Mouse (Mus musculus): ENCODE results near the gene Mettl2.
"Not testable (repeated sequence)": the region's sequence is repeated elsewhere in the genome, so short reads cannot be mapped to it uniquely, and the experiment has no call there.

Mettl2 gene

DNA sequence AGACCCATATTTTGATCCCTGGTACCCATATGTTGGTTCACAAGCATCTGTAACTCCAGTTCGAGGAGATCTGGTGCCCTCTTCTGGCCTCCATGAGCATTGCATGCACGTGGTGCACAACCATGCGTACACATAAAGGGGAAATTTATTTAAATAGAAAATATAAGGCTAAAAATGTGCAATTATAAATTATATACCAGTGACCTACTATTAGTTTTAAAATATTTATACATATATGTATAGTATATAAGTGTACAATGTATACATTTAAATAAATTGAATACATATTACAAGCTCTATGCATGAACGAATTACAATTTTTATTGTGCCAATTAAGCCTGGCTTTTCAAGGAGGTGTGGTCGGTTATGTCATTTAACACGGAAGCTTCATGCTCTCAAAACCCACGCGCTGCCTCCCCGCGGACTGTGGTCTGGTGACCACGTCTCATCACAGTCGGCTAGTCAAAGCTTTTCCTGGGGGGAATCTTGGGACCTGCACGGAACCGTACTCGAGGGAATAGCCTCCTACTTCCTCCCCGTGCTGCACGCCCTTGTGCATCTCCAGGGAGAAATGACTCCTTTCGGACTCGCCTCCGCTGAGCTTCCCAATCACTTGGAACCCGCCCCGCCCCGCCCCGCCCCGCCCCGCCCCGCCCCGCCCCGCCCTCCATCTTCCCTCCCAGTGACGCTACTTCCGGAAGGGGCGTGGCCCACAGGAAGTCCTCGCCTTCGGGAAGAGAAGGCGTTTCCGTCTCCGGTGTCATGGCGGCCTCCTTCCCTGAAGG lies at the start of gene Mettl2:
Mettl2 (plus strand) TSS at position 691 of the 785 bp plus-strand sequence.
- DNase-seq (ENCODE audit: low spot score): peak; percentile 72

DNA sequence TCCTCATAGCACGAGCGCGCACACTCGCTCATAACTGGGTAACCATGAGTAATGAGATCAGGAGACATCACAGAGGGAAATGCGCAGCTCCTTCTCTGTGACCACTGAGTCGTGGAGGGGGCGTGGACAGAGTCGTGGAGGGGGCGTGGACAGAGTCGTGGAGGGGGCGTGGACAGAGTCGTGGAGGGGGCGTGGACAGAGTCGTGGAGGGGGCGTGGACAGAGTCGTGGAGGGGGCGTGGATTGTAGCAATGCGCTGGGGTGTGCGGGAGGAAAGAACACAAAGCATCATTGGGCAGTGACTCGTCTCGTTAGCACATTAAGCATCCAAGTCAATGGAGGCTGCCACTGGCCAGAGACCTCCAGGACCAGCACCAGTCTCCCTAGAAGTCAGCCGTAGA lies 13.8 kb upstream of the Mettl2 start:
- DNase-seq (ENCODE audit: low spot score): not testable (repeated sequence)

DNA sequence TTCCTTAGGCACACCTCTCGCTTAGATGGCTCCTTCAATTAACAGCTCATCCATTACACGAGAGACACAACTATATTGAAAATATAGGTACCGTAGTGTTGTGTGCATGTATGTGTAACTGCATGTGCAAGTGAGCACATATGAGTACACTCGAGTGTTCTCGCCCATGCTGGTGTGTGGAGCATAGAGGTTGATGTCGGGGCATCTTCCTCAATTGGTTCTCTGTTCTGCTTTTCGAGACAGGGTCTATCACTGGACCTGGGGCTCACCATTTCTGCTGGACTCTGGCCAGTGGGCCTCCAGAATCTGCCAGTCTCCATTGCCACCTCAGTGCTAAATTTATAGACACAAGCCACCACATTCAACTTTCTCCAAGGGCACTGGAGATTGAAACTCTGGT lies 8.4 kb upstream of the Mettl2 start:
- no peak for DNase-seq (ENCODE audit: low spot score)

DNA sequence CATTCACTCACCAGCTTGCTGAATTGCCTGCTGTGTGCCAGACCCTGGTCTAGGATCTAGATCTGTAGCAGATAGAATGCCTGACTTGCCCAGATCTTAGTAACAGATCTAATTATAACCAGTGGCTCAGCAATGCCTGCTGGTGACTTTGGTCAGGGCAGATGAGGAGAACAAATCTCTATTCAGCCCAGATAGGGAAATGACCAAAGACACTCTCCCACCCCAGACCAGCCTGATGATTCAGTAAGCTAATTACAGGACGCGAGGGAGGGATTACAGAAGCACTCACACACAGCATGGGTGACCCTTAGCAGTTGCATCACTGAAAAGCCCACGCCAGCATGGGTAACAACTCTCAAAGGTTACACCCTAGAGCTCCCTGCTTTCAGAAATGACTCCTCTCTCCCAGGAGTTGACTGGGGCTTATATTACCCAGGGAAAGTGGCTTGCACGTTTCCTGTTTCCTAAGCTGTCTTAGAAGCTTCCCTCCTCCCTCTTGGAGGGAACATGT lies 5.6 kb upstream of the Mettl2 start:
- DNase-seq (ENCODE audit: low spot score): no peak

DNA sequence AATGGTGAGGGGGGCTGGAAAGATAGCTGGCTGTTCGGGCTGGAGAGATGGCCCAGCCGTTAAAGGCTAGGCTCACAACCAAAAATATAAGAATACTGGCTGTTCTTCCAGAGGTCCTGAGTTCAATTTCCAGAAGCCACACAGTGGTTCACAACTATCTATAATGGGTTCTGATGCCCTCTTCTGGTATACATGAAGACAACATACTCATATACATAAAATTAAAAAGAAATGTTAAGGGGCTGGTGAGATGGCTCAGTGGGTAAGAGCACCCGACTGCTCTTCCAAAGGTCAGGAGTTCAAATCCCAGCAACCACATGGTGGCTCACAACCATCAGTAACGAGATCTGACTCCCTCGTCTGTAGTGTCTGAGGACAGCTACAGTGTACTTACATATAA lies 4.4 kb upstream of the Mettl2 start:
- not testable (repeated sequence) for DNase-seq (ENCODE audit: low spot score)

DNA sequence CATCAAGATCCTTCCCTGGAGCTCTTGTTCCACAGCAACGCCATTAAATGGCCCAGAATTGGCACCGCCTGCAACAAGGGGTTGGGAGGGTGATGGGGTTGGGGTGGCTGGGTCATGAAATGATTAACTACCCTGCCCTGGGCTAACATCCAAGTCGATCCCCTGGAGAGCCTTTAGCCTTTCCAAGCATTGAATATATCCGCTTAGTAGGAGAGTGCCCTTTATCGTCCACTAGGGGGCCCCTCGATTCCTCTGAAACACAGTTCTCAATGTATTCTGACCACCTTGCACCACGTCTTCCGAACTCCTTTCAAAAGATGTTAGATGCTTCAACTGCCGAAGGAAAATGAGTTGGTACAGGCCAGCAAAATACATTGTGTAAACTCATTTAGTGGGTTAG lies 2.2 kb upstream of the Mettl2 start:
- no peak for DNase-seq (ENCODE audit: low spot score)

DNA sequence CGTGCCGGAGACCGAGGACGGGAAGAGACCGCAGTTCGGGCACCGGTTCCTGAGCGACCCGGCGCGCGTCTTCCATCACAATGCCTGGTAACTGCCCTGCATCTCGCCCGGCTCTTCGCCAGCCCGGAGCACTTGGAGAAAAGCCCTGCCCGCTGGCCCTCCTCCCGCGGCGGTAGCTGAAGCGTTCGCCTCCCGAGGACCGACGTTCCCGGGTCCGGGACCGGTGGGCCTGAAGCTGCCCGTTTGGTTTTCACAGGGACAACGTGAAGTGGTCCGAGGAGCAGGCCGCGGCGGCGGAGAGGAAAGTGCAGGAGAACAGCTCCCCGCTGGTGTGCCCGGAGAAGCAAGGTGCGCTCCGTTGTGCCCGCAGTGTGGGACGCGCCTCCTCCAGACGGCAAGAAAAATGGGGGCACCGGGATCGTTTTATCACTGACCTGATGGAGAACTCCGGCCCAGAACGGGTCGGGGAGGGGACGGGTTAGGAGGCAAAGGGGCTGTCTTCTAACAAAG lies 350 bp downstream of the Mettl2 start:
- DNase-seq (ENCODE audit: low spot score): no peak

DNA sequence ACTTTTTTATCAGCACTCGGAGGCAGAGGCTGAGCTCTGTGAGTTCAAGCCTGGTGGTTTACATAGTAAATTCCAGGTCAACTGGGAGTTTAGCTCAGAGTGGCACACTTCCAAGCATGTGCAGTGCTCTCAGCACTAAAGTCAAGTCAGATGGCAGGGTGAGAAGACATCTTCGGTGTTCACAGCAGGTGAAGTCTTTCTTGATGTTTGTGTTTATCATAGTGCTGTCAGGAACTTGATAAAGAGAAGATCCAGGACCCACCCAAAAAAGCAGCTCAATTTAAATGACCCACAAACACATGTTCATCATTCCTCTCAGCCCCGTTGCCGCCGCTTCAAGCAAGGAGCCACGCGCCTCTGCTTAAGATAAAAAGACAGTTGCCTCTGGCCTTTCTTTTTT lies 9.5 kb downstream of the Mettl2 start:
- DNase-seq (ENCODE audit: low spot score): no peak

DNA sequence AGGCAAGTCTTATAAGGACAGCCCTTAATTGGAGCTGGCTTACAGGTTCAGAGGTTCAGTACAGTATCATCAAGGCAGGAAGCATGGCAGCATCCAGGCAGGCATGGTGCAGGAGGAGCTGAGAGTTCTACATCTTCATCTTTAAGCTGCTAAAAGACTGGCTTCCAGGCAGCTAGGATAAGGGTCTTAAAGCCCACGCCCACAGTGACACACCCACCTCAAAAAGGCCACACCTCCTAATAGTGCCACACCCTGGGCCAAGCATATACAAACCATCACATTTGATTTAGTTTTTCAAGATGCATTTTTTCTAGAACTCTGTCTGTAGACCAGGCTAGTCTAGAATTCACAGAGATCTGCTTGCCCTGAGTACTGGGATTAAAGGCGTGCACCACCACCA lies 11.0 kb downstream of the Mettl2 start:
- DNase-seq (ENCODE audit: low spot score): not testable (repeated sequence)

DNA sequence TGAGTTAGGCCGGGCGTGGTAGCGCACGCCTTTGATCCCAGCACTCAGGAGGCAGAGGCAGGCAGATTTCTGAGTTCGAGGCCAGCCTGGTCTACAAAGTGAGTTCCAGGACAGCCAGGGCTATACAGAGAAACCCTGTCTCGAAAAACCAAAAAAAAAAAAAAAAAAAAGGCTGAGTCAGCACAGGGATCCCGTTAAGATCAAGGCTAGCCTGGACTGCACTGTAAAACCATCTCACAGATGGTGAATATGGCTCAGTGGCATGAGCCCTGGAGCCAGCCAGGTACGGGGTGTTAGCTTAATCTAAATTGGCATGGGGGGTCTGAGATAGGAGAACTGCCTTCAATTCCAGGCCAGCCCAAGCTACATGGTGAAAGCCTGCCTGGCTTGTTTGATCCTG lies 14.3 kb downstream of the Mettl2 start:
- DNase-seq (ENCODE audit: low spot score): not testable (repeated sequence)

DNA sequence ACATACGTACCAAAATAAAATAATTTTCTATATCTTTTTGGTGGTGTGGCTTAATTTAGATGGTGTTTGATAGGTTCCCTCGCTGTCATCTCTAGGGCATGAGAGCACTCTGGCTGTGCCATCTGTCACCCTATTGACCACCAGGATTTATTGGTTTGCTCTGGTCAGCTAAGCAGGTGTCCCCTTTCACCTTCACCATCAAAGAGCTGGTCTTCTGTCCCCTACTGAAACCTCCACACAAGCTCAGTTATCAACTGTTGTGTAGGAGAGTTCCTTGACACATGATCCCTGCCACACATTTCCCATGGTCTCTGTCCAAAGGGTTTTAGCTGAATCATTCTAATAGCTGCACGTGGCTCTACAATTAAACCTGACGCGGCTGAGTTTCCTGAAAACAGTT lies 14.9 kb downstream of the Mettl2 start:
- DNase-seq (ENCODE audit: low spot score): no peak

DNA sequence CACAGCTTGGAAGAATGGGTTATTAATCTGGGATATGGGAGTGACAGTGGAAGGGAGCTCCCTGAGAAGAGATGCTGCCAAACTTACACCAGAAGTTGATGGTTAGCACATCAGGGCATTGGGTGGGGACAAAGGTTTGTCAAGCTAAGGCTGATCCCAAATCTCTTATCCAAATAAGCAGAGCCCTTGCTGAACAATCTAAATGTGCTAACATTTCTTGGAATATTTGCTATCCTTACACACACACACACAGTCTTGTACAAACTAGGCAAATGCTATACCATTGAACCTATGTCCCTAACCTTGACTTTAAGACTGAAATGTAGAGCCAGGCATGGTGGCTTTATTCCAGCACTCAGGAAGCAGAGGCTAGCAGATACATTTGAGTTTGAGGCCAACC lies 17.3 kb downstream of the Mettl2 start:
- DNase-seq (ENCODE audit: low spot score): no peak

DNA sequence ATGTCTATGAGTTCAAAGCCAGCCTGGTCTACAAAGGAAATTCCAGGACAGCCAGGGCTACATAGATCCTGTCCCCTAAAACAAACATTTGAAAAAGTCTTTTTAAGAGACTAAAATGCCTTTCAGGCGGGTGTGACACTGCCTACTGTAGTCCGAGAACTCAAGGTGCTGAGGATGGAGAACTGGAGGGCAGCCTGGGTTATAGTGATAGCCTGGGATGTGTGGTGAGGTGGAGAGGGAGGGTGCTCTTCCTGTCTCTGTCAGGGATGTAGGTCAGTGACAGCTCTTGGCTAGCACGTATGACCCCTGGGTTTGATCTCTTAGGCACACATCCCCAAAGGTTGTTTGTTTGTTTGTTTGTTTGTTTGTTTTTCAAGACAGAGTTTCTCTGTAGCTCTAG lies 17.9 kb downstream of the Mettl2 start:
- no peak for DNase-seq (ENCODE audit: low spot score)

DNA sequence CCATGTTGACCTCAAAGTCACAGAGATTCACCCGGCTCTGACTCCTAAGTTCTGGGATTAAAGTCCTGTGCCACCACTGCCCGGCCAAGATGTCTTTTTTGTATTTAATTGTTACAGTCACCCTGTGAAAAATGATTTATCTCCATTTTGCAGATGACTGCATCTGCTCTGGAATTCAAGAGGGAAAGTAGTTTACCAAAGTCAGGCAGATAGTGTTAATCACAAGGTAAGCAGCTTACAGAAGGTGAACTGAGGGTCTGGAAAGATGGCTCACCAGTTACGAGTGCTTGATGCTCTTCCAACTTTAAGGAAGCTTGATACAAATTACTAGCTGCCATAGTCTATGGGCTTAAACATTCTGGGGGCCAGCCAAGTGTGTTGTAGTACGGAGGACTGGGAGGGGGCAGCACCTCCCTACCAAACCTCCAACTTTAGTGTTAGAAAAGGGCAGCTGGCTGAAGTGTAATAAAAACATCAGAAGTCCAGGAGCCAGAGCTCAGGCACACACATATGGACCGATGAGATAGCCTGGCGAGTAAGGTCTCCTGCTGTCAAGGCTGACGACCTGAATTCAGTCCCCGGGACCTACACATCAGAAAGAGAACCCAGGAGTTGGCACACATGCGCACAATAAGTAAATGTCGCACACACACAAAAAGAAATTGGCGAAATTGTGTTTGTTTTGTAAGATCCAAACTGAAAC lies 18.4 kb downstream of the Mettl2 start:
- DNase-seq (ENCODE audit: low spot score): no peak

DNA sequence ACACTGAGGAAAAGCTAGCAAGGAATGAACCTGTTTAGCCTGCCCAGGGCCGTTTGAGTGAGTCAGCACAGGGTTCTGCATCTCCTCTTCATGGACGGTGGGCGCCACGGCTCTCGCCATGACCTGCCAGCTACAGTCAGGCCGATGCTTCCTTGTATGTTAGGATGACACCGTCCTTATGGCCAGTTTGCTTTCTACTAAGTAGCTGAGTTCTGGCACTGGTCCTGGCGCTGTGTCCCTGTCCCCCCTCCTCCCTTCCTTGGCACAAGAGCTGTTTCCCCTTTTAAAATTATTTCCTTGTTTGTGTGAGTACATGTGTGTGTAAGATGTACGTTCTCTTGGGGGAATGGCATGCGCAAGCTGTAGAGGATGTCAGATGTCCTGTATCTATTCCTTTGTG lies 19.0 kb downstream of the Mettl2 start:
- no peak for DNase-seq (ENCODE audit: low spot score)

DNA sequence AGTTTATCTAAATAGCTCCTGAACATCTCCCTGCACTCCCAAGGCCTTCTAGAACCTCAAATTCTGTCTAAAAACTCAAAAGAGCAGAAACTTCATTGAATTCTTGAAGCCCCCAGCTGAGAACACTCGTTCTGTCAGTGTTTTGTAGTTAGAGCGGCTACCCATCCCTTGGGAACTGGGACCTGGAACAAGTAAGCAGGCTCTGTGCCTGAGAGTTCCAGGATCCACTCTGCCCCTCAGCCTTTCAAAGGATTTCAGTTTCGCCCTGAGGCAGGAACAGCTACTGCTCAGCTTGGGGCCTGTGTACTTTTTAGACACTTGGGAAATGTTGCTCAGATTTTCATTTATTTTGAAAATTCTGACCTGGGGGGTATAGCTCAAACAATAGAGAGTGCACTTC lies 20.4 kb downstream of the Mettl2 start, which contains the start of gene Gm10842:
Gm10842 (plus strand) TSS at position 301 of the 400 bp plus-strand sequence.
- no peak for DNase-seq (ENCODE audit: low spot score)

DNA sequence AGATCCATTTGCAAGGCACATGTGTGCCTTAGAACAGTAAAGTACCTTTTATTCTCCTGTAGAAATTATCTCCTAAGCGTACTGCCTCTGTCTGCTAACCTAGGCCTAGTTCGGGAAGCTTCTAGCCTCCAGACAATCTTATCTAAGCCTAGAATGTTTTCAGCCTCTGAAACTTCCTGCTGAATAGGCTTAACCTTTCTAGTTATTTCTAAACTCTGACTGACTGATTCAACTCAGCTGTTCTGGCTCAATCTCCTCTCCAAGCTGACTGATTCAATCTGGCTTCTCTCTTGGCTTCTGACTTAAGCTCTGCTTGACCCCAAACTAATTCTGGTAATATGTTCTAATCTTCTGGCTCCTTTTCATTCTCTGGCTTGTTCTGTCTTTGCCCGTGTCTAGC lies 23.1 kb downstream of the Mettl2 start:
- no peak for DNase-seq (ENCODE audit: low spot score)

DNA sequence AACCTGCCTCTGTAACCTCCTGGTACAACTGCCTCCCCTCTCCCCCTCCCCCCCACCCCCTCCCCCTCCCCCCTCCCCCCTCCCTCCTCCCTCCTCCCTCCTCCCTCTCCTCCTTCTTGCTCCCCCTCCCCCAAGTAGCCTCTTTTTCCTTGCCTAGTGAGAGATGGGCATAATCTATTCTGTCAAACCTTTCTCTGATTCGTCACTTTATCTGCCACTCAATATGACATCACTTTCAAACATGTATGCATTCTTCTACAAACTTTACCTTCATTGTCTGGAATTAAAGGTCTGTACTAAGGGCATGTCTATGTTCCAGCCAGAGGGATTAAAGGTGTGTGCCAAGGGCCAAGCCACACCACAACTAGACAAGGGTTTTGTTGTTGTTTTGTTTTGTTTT lies 23.5 kb downstream of the Mettl2 start:
- DNase-seq (ENCODE audit: low spot score): no peak

DNA sequence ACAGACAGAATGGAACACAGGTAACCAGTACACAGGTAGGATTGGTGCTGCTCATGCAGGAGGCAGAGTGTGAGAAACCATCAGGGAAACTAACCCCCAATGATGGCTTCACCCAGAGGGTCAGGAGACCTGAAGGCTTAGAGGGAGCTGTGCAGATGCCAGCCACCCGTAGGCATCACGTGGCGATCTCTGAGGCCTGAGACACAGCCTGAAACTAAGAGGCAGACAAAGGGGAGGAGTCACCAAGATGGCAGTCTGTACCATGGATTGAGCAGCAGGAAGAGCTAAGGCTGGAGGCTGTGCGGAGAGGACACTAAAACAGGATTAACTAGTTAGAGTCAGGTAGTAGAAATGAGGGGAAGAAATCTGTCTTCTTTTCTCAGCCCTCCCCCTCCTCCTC lies 24.5 kb downstream of the Mettl2 start:
- DNase-seq (ENCODE audit: low spot score): no peak

DNA sequence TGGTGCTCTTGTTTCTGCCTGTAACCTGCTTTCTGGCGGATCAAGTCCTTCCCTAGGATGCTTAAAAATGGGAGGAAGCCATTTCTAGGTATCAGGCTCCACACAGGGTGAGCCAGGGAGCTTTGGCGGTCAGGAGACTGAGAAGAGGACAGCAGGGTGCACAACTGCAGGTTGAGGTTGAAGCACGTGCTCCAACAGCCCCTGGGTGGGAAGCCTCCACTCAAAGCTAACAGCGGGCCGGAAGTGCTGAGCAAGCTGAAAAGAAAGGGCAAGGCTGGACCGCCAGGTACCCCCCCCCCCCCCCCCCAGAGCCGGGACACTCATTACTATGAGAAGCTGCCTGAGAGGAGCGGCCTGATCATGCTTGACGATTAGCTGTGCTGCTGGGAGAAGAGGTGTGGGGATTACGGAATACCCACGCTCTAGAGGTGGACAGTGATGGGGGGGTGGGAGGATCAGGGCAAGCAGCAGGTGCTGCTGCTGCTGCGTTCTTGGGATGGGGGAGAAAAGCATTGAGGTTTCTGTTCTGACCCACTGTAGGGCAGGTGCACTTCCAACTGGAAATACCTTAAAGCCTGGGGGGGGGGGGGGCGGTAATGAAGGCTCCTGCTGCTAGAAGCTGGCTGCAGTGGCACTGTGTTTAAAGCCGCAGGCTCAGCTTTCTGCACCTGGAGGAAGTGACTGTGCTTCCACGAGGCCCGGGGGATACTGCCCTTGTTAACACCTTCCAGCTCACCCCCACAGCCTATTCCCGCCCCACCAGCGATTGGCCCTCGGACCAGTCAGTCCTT lies 25.2 kb downstream of the Mettl2 start:
- DNase-seq (ENCODE audit: low spot score): no peak

DNA sequence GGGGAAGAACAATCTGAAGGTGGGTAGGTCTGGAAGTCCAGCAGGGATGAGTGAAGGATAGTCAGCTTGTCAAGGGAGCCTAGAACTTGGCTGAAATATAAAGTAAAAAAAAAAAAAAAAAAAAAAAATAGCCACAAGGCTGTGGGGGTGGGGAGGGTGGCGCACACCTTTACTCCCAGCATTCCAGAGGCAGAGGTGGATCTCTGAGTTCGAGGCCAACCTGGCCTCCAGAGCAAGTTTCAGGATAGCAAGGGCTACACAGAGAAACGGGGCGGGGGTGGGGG lies 25.7 kb downstream of the Mettl2 start:
- DNase-seq (ENCODE audit: low spot score): no peak

DNA sequence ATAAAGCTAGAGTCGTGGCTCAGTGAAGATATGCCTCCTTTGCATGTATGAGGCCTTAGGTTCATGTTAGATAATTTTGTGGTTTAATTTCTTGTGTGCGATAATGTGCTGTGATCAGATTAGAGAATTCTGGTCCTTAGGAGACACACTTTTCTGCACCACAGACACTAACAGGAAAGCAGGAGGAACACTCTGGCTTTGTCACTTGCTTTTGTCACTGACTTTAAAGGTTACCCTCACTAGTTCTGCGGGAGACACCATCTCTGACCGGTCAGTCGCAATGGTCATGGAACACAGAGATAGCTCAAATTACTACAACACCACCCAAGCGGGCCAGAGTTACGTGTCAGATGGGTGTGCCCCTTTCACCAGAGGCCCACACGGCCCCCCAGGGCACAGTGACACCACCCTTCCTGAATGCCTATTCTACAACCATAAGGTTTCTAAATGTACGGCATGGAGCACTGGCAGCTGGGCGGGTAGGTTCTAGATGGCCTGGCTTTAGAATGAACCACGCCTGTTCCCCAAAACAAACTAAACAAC lies 26.2 kb downstream of the Mettl2 start:
- no peak for DNase-seq (ENCODE audit: low spot score)
